Mouse (Mus musculus) hindbrain, embryonic 16.5 days (tissue): Measurements from ENCODE around the gene Ms4a18. TPM values are rescaled to one million over a fixed set of nuclear protein-coding genes. Genes with fewer than 3 reads are reported as not detected.

Experiments used
- ATAC-seq: fragments of 200-750 bp; cut with Nextera tagmentation; 2 replicates; pipeline ENCODE4 v1.8.0; 2017; ENCODE audit warnings: moderate TSS enrichment, moderate library complexity
- H3K27ac ChIP-seq: fragments of 300-500 bp; sonication (generic); 2 replicates; pipeline ENCODE4 v1.5.1; 2014; ENCODE audit warnings: low read depth, mild to moderate bottlenecking, control low read depth, low read length, moderate library complexity
- H3K27me3 ChIP-seq: fragments of 300-500 bp; sonication (generic); replicated peaks from 2 replicates; pipeline ENCODE4 v1.6.1; 2014; ENCODE audit warnings: low read length; ENCODE audit not compliant: control insufficient read depth, insufficient read depth
- H3K36me3 ChIP-seq: fragments of 300-500 bp; sonication (generic); 2 replicates; pipeline ENCODE4 v1.6.1; 2014; ENCODE audit warnings: mild to moderate bottlenecking, low read length, moderate library complexity, mixed read lengths; ENCODE audit not compliant: control insufficient read depth, insufficient read depth
- H3K4me1 ChIP-seq: fragments of 300-500 bp; sonication (generic); 2 replicates; pipeline ENCODE4 v1.6.1; 2014; ENCODE audit warnings: low read depth, low read length; ENCODE audit not compliant: control insufficient read depth, insufficient read depth
- H3K4me2 ChIP-seq: fragments of 300-500 bp; sonication (generic); 2 replicates; pipeline ENCODE4 v1.6.1; 2014; ENCODE audit warnings: mild to moderate bottlenecking, low read length, control low read depth, moderate library complexity
- H3K4me3 ChIP-seq: fragments of 300-500 bp; sonication (generic); 2 replicates; pipeline ENCODE4 v1.5.1; 2014; ENCODE audit warnings: mild to moderate bottlenecking, low read length, control low read depth, moderate library complexity
- H3K9ac ChIP-seq: fragments of 300-500 bp; sonication (generic); 2 replicates; pipeline ENCODE4 v1.6.1; 2014; ENCODE audit warnings: low read depth, mild to moderate bottlenecking, control low read depth, low read length, moderate library complexity
- H3K9me3 ChIP-seq: fragments of 300-500 bp; sonication (generic); 2 replicates; pipeline ENCODE4 v1.6.1; 2014; ENCODE audit warnings: mild to moderate bottlenecking, low read length, moderate library complexity; ENCODE audit not compliant: control insufficient read depth
- WGBS: fragments of 180-500 bp; shearing (Covaris S2); extraction: QIAGEN DNeasy Blood & Tissue Kit; methylation state at CpG from one replicate; pipeline ENCODE4 v1.1.7; 2014; 5-methylcytosine and 5-hydroxymethylcytosine counted together
- polyA plus RNA-seq: library from polyadenylated mRNA; unstranded; fragments of >200 nt; fragmentation: Nextera tagmentation; extraction: Ambion mirVana; gene quantifications from 2 replicates; pipeline ENCODE4 v1.2.1, GENCODE M21; 2015

Ms4a18 gene
- polyA plus RNA-seq, 1 experiment from 2014 or later = not detected

DNA sequence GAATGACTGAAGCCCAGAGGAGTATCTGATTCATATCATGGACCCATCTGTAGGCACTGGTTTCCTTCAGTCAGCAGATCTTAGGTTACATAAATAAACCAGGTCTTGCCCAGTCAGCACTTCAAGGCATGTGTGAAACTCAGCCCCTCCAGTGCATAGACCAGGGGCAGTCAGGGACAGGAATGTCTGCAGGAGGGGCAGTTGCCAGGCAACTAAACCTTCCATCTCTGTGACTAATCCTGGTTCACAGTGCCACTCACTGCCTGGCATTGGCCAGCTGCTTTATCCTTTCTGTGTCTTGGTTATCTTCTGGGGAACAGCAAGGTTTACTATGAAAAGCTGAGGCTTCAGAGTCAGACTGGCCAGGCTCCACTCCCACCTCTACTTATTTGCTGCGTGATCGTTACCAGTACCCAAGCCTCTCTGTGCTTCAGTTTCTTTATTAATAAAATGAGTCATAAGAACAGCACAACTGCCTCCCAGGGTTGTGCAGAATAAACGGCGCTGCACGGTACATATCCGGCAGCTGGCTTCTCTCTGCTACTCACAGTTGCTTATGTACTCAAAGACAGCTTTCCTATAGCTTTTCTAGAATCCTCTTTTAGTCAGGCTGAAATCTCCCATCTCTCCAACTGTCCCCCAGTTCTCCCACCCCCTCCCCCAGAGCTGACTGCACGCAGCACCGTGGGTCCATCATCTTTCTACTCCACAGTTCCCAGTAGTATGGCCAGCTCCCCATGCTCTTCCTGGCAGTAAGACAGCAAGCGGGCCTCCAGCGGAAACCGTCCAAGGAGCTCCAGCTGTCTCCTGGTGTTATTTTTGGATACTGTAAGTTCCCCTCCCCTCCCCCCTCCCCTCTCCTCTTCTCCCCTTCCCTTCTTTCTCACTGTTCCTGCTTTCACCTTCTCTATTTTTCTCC is 65.6 kb downstream of the Ms4a18 start:
- Histone ChIP-seq H3K9ac (peak overlapping the region; percentile 1; the same call in 1 of the 2 replicates), H3K4me3 (no peak overlapping the region), H3K27me3 (no peaks in the 10 kb centered on the region), H3K36me3 (no peaks in the 10 kb centered on the region), H3K4me2 (no peak overlapping the region), H3K4me1 (peaks cover 17% of the 10 kb centered on the region), H3K9me3 (no peaks in the 10 kb centered on the region), H3K27ac (peak overlapping the region; percentile 48; the same call in 1 of the 2 replicates)
- ATAC-seq = no peak
- WGBS = 53% methylated on average over 11 of the region's 11 CpGs

DNA sequence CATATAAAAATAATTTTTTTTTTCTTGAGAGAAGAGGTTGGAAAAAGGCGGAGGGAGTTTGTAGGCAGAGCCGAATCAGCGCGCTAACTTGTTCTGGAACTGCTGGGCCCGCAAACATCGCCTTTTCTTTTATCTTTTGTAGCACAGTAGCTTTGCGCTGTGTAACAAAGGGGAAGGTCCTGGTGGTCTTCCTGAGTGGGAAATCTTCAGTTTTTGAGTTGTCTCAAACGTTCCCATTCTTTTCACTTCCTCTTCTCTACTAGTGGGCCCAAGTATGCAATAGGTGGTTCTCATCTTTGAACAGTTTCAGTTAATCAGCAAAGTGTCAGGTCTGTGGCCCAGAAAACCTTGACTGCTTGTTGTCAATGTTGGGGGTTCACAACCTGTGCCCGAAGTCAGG is 68.3 kb downstream of the Ms4a18 start:
- H3K27ac ChIP-seq = peak overlapping the region; percentile 42; the same call in 1 of the 2 replicates
- peak overlapping the region; percentile 68 for H3K4me3 ChIP-seq
- H3K4me1 ChIP-seq = peaks cover 27% of the 10 kb centered on the region
- no peaks in the 10 kb centered on the region for H3K9me3 ChIP-seq
- 0 out of 2 replicates have a peak overlapping the region, but pooled peaks have one; percentile 39 for H3K9ac ChIP-seq
- WGBS = 40% methylated on average over 9 of the region's 9 CpGs
- H3K36me3 ChIP-seq = 0 out of 2 replicates have a peak, but pooled peaks cover 8% of the 10 kb centered on the region
- peak overlapping the region; percentile 100 for H3K4me2 ChIP-seq
- ATAC-seq = no peak
- no peaks in the 10 kb centered on the region for H3K27me3 ChIP-seq

DNA sequence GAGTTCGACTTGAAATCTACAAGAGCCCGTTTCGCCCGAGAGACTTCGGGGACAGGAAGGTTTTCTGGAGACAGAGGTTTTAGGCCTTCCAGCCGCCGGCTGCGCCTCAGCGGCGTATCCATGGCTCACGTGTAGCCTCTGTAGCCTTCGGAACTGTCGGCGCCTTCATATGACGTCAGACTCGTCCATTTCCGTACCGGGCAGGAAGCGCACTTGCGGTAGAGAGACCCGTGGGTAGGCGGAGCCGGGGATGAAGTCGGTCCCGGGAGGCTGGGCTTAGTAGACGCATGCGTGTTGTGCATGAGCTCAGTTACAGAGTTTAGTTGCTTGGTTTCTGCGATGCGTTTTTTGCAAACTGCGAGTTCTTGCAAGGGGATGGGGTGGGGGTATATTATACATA is 68.7 kb downstream of the Ms4a18 start, which contains the start of gene Ccdc86:
TSS of gene Ccdc86 (minus strand) at position 155 of the 400 bp plus-strand sequence.
- ATAC-seq = peak; percentile 99
- peaks cover 27% of the 10 kb centered on the region for H3K4me1 ChIP-seq
- H3K27me3 ChIP-seq = no peaks in the 10 kb centered on the region
- peak within 1 kb of the TSS; percentile 73 for H3K9ac ChIP-seq
- H3K9me3 ChIP-seq = no peaks in the 10 kb centered on the region
- H3K4me3 ChIP-seq = peak within 1 kb of the TSS; percentile 68
- H3K27ac ChIP-seq = peak within 1 kb of the TSS; percentile 42; the same call in 1 of the 2 replicates
- under 1% methylated on average over 30 of the region's 30 CpGs for WGBS
- H3K36me3 ChIP-seq = peaks cover 8% of the 10 kb centered on the region; the same call in 1 of the 2 replicates
- H3K4me2 ChIP-seq = peak within 1 kb of the TSS; percentile 100

DNA sequence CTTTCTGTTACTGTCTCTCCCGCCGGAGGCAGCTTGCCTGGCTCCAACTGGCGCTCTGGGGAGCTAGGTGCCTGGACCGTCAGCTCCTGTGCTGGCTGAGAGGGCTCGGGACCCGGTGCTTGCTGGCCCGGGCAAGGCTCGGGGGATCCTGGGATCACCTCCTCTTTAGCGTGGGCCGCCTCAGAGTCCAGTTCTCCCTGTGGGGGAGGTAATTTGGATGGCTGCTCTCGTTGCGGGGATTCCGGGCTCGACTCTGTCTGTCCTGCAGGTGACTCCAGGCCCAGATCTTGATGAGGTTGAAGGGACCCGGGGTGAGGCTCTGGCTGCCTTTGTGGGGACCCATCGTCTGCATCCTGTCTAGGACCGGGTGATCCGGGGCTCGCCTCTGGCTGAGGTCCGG is 69.4 kb downstream of the Ms4a18 start:
- H3K27me3 ChIP-seq = no peaks in the 10 kb centered on the region
- H3K36me3 ChIP-seq = peaks cover 14% of the 10 kb centered on the region
- H3K4me1 ChIP-seq = peaks cover 27% of the 10 kb centered on the region
- peak overlapping the region; percentile 73 for H3K9ac ChIP-seq
- ATAC-seq = no peak
- WGBS = 1% methylated on average over 20 of the region's 20 CpGs
- peak overlapping the region; percentile 100 for H3K4me2 ChIP-seq
- no peak overlapping the region for H3K27ac ChIP-seq
- peak overlapping the region; percentile 68 for H3K4me3 ChIP-seq
- H3K9me3 ChIP-seq = no peaks in the 10 kb centered on the region

DNA sequence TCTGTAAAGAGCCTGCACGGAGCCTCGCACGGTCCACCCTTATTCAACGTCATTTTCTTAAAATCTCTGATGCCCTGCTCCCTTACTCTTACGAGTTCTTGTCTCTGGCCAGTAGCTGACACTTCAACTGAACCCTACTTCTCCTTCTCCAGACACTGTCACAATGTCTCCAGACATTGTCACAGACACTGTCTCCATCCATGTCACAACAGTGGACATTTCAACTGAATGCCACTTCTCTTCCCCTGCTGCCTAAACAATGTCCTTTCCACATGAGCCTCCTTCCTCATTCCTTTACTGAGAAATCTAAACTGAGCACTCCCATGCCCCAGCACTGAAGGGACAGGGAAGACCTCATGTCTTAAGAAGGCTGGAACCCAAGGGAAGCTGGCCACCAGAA is 70.6 kb downstream of the Ms4a18 start:
- Histone ChIP-seq H3K27ac (no peak overlapping the region), H3K4me1 (peaks cover 27% of the 10 kb centered on the region), H3K9ac (no peak overlapping the region), H3K36me3 (peaks cover 22% of the 10 kb centered on the region), H3K9me3 (no peaks in the 10 kb centered on the region), H3K4me3 (no peak overlapping the region; the same call in 1 of the 2 replicates), H3K27me3 (no peaks in the 10 kb centered on the region), H3K4me2 (peak overlapping the region; percentile 100)
- WGBS = 90% methylated on average over 5 of the region's 5 CpGs
- ATAC-seq = no peak

Other genes with a start within 250 kb of the Ms4a18 start
- gene Cd6, start 188.0 kb downstream of the Ms4a18 start, polyA plus RNA-seq = not detected in 2 replicates
- 0.20 and 0.33 TPM in 2 replicates for gene Slc15a3, start 178.3 kb downstream of the Ms4a18 start, polyA plus RNA-seq
- 180 and 196 TPM in 2 replicates for gene Tmem132a, start 148.1 kb downstream of the Ms4a18 start, polyA plus RNA-seq
- 50.2 and 50.7 TPM in 2 replicates for gene Tmem109, start 136.0 kb downstream of the Ms4a18 start, polyA plus RNA-seq
- gene Prpf19, start 122.8 kb downstream of the Ms4a18 start, polyA plus RNA-seq = 35.0 and 39.1 TPM in 2 replicates
- 0.79 and 0.94 TPM in 2 replicates for gene Zp1, start 97.4 kb downstream of the Ms4a18 start, polyA plus RNA-seq
- gene Ptgdr2, start 80.9 kb downstream of the Ms4a18 start, polyA plus RNA-seq = 0.19 and 0.20 TPM in 2 replicates
- gene Ccdc86, start 68.8 kb downstream of the Ms4a18 start, polyA plus RNA-seq = 12.9 and 14.8 TPM in 2 replicates
- not detected in 2 replicates for gene Ms4a10, start 43.4 kb downstream of the Ms4a18 start, polyA plus RNA-seq
- gene Ms4a15, start 24.8 kb downstream of the Ms4a18 start, polyA plus RNA-seq = not detected in 2 replicates
- gene Ms4a8a, start 63.1 kb upstream of the Ms4a18 start, polyA plus RNA-seq = not detected in 2 replicates
- not detected in 2 replicates for gene 1700017D01Rik, start 112.8 kb upstream of the Ms4a18 start, polyA plus RNA-seq
- gene 1700025F22Rik, start 147.3 kb upstream of the Ms4a18 start, polyA plus RNA-seq = not detected in 2 replicates
- not detected in 2 replicates for gene Ms4a13, start 178.7 kb upstream of the Ms4a18 start, polyA plus RNA-seq
- gene Ms4a12, start 214.4 kb upstream of the Ms4a18 start, polyA plus RNA-seq = not detected in 2 replicates
- not detected in 2 replicates for gene Ms4a1, start 248.2 kb upstream of the Ms4a18 start, polyA plus RNA-seq